Comparison of ENCODE assay signal across 14 mouse cellular contexts in the genomic region with DNA sequence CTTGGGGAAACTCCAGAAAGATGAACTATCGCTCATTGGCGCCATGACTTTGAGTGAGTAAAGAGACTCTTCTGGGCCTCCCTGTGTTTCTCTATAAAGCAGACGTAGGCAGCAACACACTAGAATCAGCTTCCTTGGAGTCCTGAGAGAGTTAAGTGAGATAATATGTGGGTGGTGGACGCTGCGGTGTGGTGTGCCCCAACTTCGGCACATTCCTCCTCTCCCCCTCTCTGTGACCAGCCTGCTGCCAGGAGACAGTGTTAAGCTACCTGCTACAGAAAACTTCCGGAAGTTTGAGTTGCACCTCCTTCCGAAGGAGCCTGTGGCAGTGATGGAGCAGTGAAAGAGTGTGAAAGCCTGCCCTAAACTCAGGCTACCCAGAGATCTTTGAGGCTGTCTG. TPM values are rescaled to one million over a fixed set of nuclear protein-coding genes. Genes with fewer than 3 reads are reported as not detected.
DNase-seq lines count a peak whose midpoint lies in the region; TF ChIP-seq lines count a peak whose summit lies in the region.
"Not testable (repeated sequence)": the region's sequence is repeated elsewhere in the genome, so short reads cannot be mapped to it uniquely, and the experiment has no call there.
"Had no signal": no experiment of that assay in that cellular context is flagged by ENCODE, and none has a peak within 500 bp of the region (broad histone marks: within the 10 kb centered on the region; RNA-seq: fewer than 3 reads in every experiment).

No protein-coding gene starts in this region.

- H3K27me3 ChIP-seq in thymus, adult 2 months (ENCODE audit: control insufficient read depth, insufficient read depth, low read length): not testable (repeated sequence)

- WGBS in thymus, adult 2 months: 90% methylated on average over 6 of the region's 8 CpGs

- intact Hi-C loops in heart, postnatal 10 days (cut with DNase I): not testable (repeated sequence)

- not testable (repeated sequence) for H3K4me3 ChIP-seq in thymus, adult 2 months (ENCODE audit: control insufficient read depth, insufficient read depth, low read length)

- H3K27ac ChIP-seq in thymus, adult 2 months (ENCODE audit: control insufficient read depth, insufficient read depth, low read length): not testable (repeated sequence)

- H3K36me3 ChIP-seq in thymus, adult 2 months (ENCODE audit: control insufficient read depth, insufficient read depth, low read length): not testable (repeated sequence)

- H3K4me1 ChIP-seq in thymus, adult 2 months (replicated peaks; ENCODE audit: control insufficient read depth, insufficient read depth, low read length): not testable (repeated sequence)

- not testable (repeated sequence) for TF ChIP-seq POLR2A in thymus, adult 2 months (IDR thresholded peaks at IDR 0.05; ENCODE audit: control insufficient read depth, extremely low read depth, insufficient read depth, low read length, poor library complexity)

- DNase-seq in adrenal gland, postnatal 4 days (ENCODE audit: low spot score in 2 of 2): peak; percentile 43 to 59
- DNase-seq in gastrocnemius, adult 18-20 months (ENCODE audit: low spot score): peak; percentile 23
- peak; percentile 16 to 37 for DNase-seq in heart, postnatal 10 days
- DNase-seq in kidney, postnatal 4 days: peak; percentile 31 to 38
- peak; percentile 26 to 47 for DNase-seq in lung, adult 18-20 months
- DNase-seq in right cerebral cortex, postnatal 14 days: peak; percentile 15
- peak; percentile 30 for DNase-seq in thymus, adult 2 months
- DNase-seq in urinary bladder, postnatal 4 days (ENCODE audit: low spot score in 2 of 2): peak; percentile 63 to 88

- TF ChIP-seq CTCF in thymus, adult 2 months (IDR thresholded peaks at IDR 0.05; ENCODE audit: borderline replicate concordance, control insufficient read depth, extremely low read depth, insufficient read depth, low read length, poor library complexity): not testable (repeated sequence)

RNA-seq across cellular contexts. Expression of a gene that starts 15.3 kb away (rescaled TPM):
- under 1 TPM; 0.42 to 0.67 TPM for total RNA-seq in adrenal gland, postnatal 4 days (2021)
- under 1 TPM in 1 of 2 experiments, not detected in 1; 0.84 TPM for total RNA-seq in gastrocnemius, adult 18-20 months (2021)
- total RNA-seq in heart, postnatal 10 days (2021): under 1 TPM; 0.12 to 0.20 TPM
- polyA plus RNA-seq in thymus, adult 2 months (2012; rRNA removed): not detected in 2 replicates
- total RNA-seq: adrenal gland, postnatal 36 days had no signal
- polyA plus RNA-seq: embryonic facial prominence, embryonic 12.5 days; hindbrain, embryonic 10.5 days; limb, embryonic 15.5 days; lung, embryonic 16.5 days; stomach, postnatal 0 days had no signal

Comparison
In these comparisons a context has a peak if more than half of its experiments do, and no peak if none do; other contexts are left out.
1. DNase-seq: peak in every context shown above with its lines; median percentile 76 in urinary bladder, postnatal 4 days; 51 in adrenal gland, postnatal 4 days; 36 in lung, adult 18-20 months; 34 in kidney, postnatal 4 days; 30 in thymus, adult 2 months; 26 in heart, postnatal 10 days; 23 in gastrocnemius, adult 18-20 months; 15 in right cerebral cortex, postnatal 14 days.